Mouse (Mus musculus) limb, embryonic 14.5 days (tissue): ENCODE results near the gene Tsks. TPM values are rescaled to one million over a fixed set of nuclear protein-coding genes. Genes with fewer than 3 reads are reported as not detected.

ENCODE experiments used
- ATAC-seq: fragments of 200-750 bp; cut with Nextera tagmentation; 2 replicates; pipeline ENCODE4 v1.8.0; 2017; ENCODE audit warnings: low read depth, moderate number of reproducible peaks, moderate TSS enrichment; ENCODE audit not compliant: low FRiP score
- DNase-seq: peaks from one replicate; pipeline ENCODE4 v3.0.0-alpha.2; 2015; ENCODE audit warnings: low spot score
- H3K27ac ChIP-seq: fragments of 300-500 bp; sonication (generic); replicated peaks from 2 replicates; pipeline ENCODE4 v1.5.1; 2014; ENCODE audit warnings: low read depth, mild to moderate bottlenecking, low read length, moderate library complexity, mixed read lengths
- H3K27me3 ChIP-seq: fragments of 300-500 bp; sonication (generic); 2 replicates; pipeline ENCODE4 v1.6.1; 2014; ENCODE audit warnings: low read length, mixed read lengths; ENCODE audit not compliant: control insufficient read depth, insufficient read depth
- H3K36me3 ChIP-seq: fragments of 300-500 bp; sonication (generic); 2 replicates; pipeline ENCODE4 v1.6.1; 2014; ENCODE audit warnings: mild to moderate bottlenecking, low read length, moderate library complexity, mixed read lengths; ENCODE audit not compliant: control insufficient read depth, insufficient read depth
- H3K4me1 ChIP-seq: fragments of 300-500 bp; sonication (generic); 2 replicates; pipeline ENCODE4 v1.6.1; 2014; ENCODE audit warnings: antibody characterized with exemption, low read length, mixed read lengths; ENCODE audit not compliant: control insufficient read depth, insufficient read depth
- H3K4me2 ChIP-seq: fragments of 300-500 bp; sonication (generic); replicated peaks from 2 replicates; pipeline ENCODE4 v1.6.1; 2014; ENCODE audit warnings: low read depth, mild to moderate bottlenecking, low read length, moderate library complexity; ENCODE audit not compliant: severe bottlenecking
- H3K4me3 ChIP-seq: fragments of 300-500 bp; sonication (generic); replicated peaks from 2 replicates; pipeline ENCODE4 v1.5.1; 2014; ENCODE audit warnings: low read length
- H3K9ac ChIP-seq: fragments of 300-500 bp; sonication (generic); 2 replicates; pipeline ENCODE4 v1.6.1; 2014; ENCODE audit warnings: mild to moderate bottlenecking, low read depth, low read length, moderate library complexity; ENCODE audit not compliant: severe bottlenecking
- H3K9me3 ChIP-seq: fragments of 300-500 bp; sonication (generic); 2 replicates; pipeline ENCODE4 v1.6.1; 2016; ENCODE audit warnings: low read length; ENCODE audit not compliant: control insufficient read depth
- POLR2A ChIP-seq: fragments of 200-500 bp; IDR thresholded peaks from 2 replicates; pipeline ENCODE4 v1.8.0; 2012; ENCODE audit warnings: inconsistent platforms, mild to moderate bottlenecking, moderate library complexity, borderline replicate concordance; ENCODE audit not compliant: insufficient read depth, insufficient read length; ENCODE audit errors: extremely low read depth
- WGBS: fragments of 180-500 bp; shearing (Covaris S2); extraction: QIAGEN DNeasy Blood & Tissue Kit; methylation state at CpG from one replicate; pipeline ENCODE4 v1.1.7; 2014; 5-methylcytosine and 5-hydroxymethylcytosine counted together
- polyA plus RNA-seq, 2 experiments: library from polyadenylated mRNA; depleted of rRNA in 1 of 2; stranded (reverse) in 1 of 2; unstranded in 1 of 2; fragments of >200 nt; fragmentation: Nextera tagmentation in 1 of 2; extraction: Ambion mirVana in 1 of 2; gene quantifications; 2 replicates each; pipeline versions ENCODE4 v1.2.1 to v1.2.3; 2012 to 2014

Tsks gene
- polyA plus RNA-seq, 2 experiments: 0.14 TPM; not detected in 1

GRCm38 (mm10) chr7:44949922-44950321 lies 6.9 kb downstream of the Tsks start:
- H3K36me3 ChIP-seq: no peaks in the 10 kb centered on the region
- no peaks in the 10 kb centered on the region for H3K9me3 ChIP-seq
- TF ChIP-seq POLR2A: no peak
- no peak overlapping the region for H3K4me3 ChIP-seq
- peaks cover 17% of the 10 kb centered on the region; the same call in 1 of the 2 replicates for H3K27me3 ChIP-seq
- no peak overlapping the region for H3K27ac ChIP-seq
- H3K4me1 ChIP-seq: peaks cover 4% of the 10 kb centered on the region
- ATAC-seq: no peak
- DNase-seq: no peak
- H3K4me2 ChIP-seq: no peak overlapping the region
- H3K9ac ChIP-seq: no peak overlapping the region
- WGBS: 66% methylated on average over 6 of the region's 6 CpGs

- Histone ChIP-seq H3K27ac (no peak overlapping the region), H3K36me3 (no peaks in the 10 kb centered on the region), H3K27me3 (peaks cover 17% of the 10 kb centered on the region; the same call in 1 of the 2 replicates), H3K9ac (peak overlapping the region; percentile 55), H3K9me3 (no peaks in the 10 kb centered on the region), H3K4me3 (peak overlapping the region; percentile 51), H3K4me2 (peak overlapping the region; percentile 90), H3K4me1 (peaks cover 4% of the 10 kb centered on the region)
- 6% methylated on average over 10 of the region's 10 CpGs for WGBS
- peak; percentile 66 for DNase-seq
- TF ChIP-seq POLR2A: no peak
- ATAC-seq: 0 out of 2 replicates have a peak, but pooled peaks have one; percentile 36
These were observed 9.0 kb downstream of the Tsks start for GRCm38 (mm10) chr7:44951960-44952359.

GRCm38 (mm10) chr7:44952611-44953306 lies 9.8 kb downstream of the Tsks start:
- peak overlapping the region; percentile 55 for H3K9ac ChIP-seq
- peak; percentile 42; the same call in 1 of the 2 replicates for TF ChIP-seq POLR2A
- peaks cover 17% of the 10 kb centered on the region; the same call in 1 of the 2 replicates for H3K27me3 ChIP-seq
- H3K36me3 ChIP-seq: no peaks in the 10 kb centered on the region
- no peak overlapping the region for H3K27ac ChIP-seq
- peak; percentile 93 for ATAC-seq
- H3K4me1 ChIP-seq: peaks cover 4% of the 10 kb centered on the region
- peak; percentile 96 for DNase-seq
- peak overlapping the region; percentile 51 for H3K4me3 ChIP-seq
- 6% methylated on average over 24 of the region's 24 CpGs for WGBS
- peak overlapping the region; percentile 90 for H3K4me2 ChIP-seq
- H3K9me3 ChIP-seq: no peaks in the 10 kb centered on the region

- peaks cover 17% of the 10 kb centered on the region; the same call in 1 of the 2 replicates for H3K27me3 ChIP-seq
- WGBS: 64% methylated on average over 14 of the region's 14 CpGs
- no peak for ATAC-seq
- H3K4me1 ChIP-seq: peaks cover 4% of the 10 kb centered on the region
- no peaks in the 10 kb centered on the region for H3K36me3 ChIP-seq
- H3K9ac ChIP-seq: no peak overlapping the region
- no peak overlapping the region for H3K4me2 ChIP-seq
- no peak overlapping the region for H3K27ac ChIP-seq
- DNase-seq: no peak
- no peak for TF ChIP-seq POLR2A
- H3K9me3 ChIP-seq: no peaks in the 10 kb centered on the region
- no peak overlapping the region for H3K4me3 ChIP-seq
These were observed 10.6 kb downstream of the Tsks start for GRCm38 (mm10) chr7:44953561-44953960.

- no peak overlapping the region for H3K4me2 ChIP-seq
- DNase-seq (no peak), ATAC-seq (no peak)
- H3K36me3 ChIP-seq: peaks cover 4% of the 10 kb centered on the region; the same call in 1 of the 2 replicates
- no peak overlapping the region for H3K4me3 ChIP-seq
- H3K27me3 ChIP-seq: peaks cover 17% of the 10 kb centered on the region; the same call in 1 of the 2 replicates
- H3K27ac ChIP-seq: no peak overlapping the region
- no peak for TF ChIP-seq POLR2A
- WGBS: 83% methylated on average over 12 of the region's 12 CpGs
- H3K9ac ChIP-seq: no peak overlapping the region
- peaks cover 4% of the 10 kb centered on the region for H3K4me1 ChIP-seq
- no peaks in the 10 kb centered on the region for H3K9me3 ChIP-seq
These were observed 11.3 kb downstream of the Tsks start for GRCm38 (mm10) chr7:44954091-44954885.
